Mouse (Mus musculus) liver, postnatal 0 days (tissue): ENCODE measurements around the gene Smg6. TPM values are rescaled to one million over a fixed set of nuclear protein-coding genes. Genes with fewer than 3 reads are reported as not detected.

Source experiments
- ATAC-seq: fragments of 200-750 bp; cut with Nextera tagmentation; 2 replicates; pipeline ENCODE4 v1.8.0; 2017; ENCODE audit warnings: mild to moderate bottlenecking, moderate library complexity
- DNase-seq: peaks from one replicate; pipeline ENCODE4 v3.0.0-alpha.2; 2016
- H3K27ac ChIP-seq: fragments of 300-500 bp; sonication (generic); 2 replicates; pipeline ENCODE4 v1.5.1; 2014; ENCODE audit warnings: antibody characterized with exemption, moderate library complexity, mild to moderate bottlenecking, low read depth
- H3K27me3 ChIP-seq: fragments of 300-500 bp; sonication (generic); 2 replicates; pipeline ENCODE4 v1.6.1; 2014; ENCODE audit warnings: low read length, control low read depth, mixed read lengths; ENCODE audit not compliant: insufficient read depth
- H3K36me3 ChIP-seq: fragments of 300-500 bp; sonication (generic); replicated peaks from 2 replicates; pipeline ENCODE4 v1.6.1; 2014; ENCODE audit warnings: mild to moderate bottlenecking, control low read depth, low read length, moderate library complexity, mixed read lengths; ENCODE audit not compliant: insufficient read depth
- H3K4me1 ChIP-seq: fragments of 300-500 bp; sonication (generic); 2 replicates; pipeline ENCODE4 v1.6.1; 2014; ENCODE audit warnings: antibody characterized with exemption, mild to moderate bottlenecking, control low read depth; ENCODE audit not compliant: insufficient read depth
- H3K4me2 ChIP-seq: fragments of 300-500 bp; sonication (generic); 2 replicates; pipeline ENCODE4 v1.6.1; 2014; ENCODE audit warnings: low read depth, mild to moderate bottlenecking, low read length, moderate library complexity, mixed read lengths
- H3K4me3 ChIP-seq: fragments of 300-500 bp; sonication (generic); 2 replicates; pipeline ENCODE4 v1.5.1; 2014; ENCODE audit warnings: low read depth, low read length
- H3K9ac ChIP-seq: fragments of 300-500 bp; sonication (generic); replicated peaks from 2 replicates; pipeline ENCODE4 v1.6.1; 2014; ENCODE audit warnings: mild to moderate bottlenecking, moderate library complexity
- H3K9me3 ChIP-seq: fragments of 300-500 bp; sonication (generic); 2 replicates; pipeline ENCODE4 v1.6.1; 2016; ENCODE audit warnings: mild to moderate bottlenecking, control low read depth, low read length, mixed read lengths
- CTCF ChIP-seq: sonication (generic); IDR thresholded peaks from 2 replicates; pipeline ENCODE4 v1.5.1; 2016; ENCODE audit warnings: antibody characterized with exemption, low read depth
- EP300 ChIP-seq: IDR thresholded peaks from 2 replicates; pipeline ENCODE4 v1.6.1; 2016; ENCODE audit warnings: antibody characterized with exemption, low read depth, mild to moderate bottlenecking
- WGBS: fragments of 180-500 bp; shearing (Covaris S2); extraction: QIAGEN DNeasy Blood & Tissue Kit; methylation state at CpG from one replicate; pipeline ENCODE4 v1.1.7; 2014; ENCODE audit not compliant: insufficient replicate concordance; 5-methylcytosine and 5-hydroxymethylcytosine counted together
- polyA plus RNA-seq: library from polyadenylated mRNA; unstranded; fragments of >200 nt; fragmentation: Nextera tagmentation; extraction: Ambion mirVana; gene quantifications from 2 replicates; pipeline ENCODE4 v1.2.1, GENCODE M21; 2015

Smg6 gene
- polyA plus RNA-seq, 1 experiment from 2014 or later, result 4.7 TPM

DNA sequence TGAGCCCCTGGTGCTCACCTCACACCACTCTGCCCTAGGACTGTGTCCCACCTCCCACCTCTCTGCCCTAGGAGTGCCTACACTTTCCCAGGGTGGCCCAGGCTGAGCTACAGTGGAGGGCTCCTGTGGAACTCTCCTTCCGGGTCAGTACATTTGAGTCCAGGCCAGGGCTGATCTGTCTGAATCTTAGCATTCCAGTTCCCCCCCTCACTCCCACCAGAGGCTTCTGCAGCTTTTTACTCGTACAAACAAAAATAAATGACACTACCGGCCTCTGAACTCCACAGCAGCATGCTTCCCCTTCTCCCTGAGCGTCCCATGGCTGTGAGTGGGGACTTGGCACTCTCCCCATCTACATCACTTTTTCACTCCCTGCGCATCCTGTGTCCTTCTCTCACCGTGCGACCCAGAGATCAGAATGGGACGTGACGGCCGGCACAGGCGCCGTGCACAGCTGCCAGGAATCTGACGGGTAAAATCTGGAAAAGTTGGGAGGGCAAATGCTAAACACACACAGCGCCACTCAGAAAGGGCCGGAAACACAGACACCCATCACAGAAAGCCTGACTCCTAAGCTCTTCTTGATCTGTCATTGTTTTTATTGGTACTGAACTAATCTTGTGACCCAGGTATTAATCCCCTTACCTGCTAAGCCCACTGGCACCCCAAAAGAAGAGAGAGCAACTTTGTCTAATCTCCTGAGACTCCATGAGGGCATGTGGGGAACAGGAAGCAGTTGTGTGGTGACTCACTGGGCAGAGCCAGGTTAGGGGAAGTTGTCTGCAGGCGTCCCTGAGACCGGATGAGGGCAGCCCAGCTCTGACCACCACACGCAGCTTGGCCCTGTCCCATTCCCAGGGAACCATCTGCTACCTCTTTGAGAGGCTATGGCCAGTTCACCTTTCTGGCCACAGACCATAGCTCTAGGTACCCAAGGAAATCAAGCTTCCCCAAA is 227.3 kb downstream of the Smg6 start:
- Histone ChIP-seq H3K27ac (peak overlapping the region; percentile 67), H3K36me3 (peaks cover 11% of the 10 kb centered on the region; the same call in 1 of the 2 replicates), H3K9ac (no peak overlapping the region), H3K4me2 (no peak overlapping the region), H3K27me3 (no peaks in the 10 kb centered on the region), H3K4me3 (no peak overlapping the region), H3K9me3 (no peaks in the 10 kb centered on the region), H3K4me1 (peaks cover 13% of the 10 kb centered on the region)
- WGBS, result 54% methylated on average over 18 of the region's 18 CpGs
- peak; percentile 61; the same call in 1 of the 2 replicates for ATAC-seq
- peak; percentile 46 for DNase-seq
- TF ChIP-seq EP300 (no peak), CTCF (peak; percentile 12; the same call in 1 of the 2 replicates)

DNA sequence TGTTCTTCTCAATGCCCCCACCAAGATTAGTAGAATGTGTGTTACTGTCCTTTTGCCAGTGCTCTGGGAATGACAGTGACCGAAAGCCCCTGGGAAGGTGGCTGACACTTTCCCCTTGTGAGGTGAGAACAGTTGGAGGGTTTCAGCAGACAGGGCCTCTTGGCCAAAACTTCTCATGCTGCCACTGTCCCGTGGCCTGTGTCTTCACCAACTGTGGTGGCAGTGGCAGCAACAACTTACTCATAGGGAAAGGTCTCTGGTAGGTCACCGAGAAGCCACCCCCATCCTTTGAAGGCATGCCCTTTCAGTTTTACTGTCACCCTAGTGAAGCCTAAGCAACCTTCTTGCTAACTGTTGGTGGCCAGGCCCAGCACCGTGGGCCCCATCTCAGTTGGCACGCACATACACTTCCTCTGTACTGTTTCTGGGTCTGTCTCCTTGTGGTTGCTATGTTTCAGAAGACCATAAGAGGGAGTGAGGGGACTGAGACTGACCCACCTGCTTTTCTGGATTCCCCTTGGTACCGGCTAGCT is 228.5 kb downstream of the Smg6 start:
- Histone ChIP-seq H3K9ac (no peak overlapping the region), H3K9me3 (no peaks in the 10 kb centered on the region), H3K27ac (peak overlapping the region; percentile 67), H3K4me1 (peaks cover 15% of the 10 kb centered on the region), H3K36me3 (peaks cover 9% of the 10 kb centered on the region; the same call in 1 of the 2 replicates), H3K4me2 (no peak overlapping the region), H3K27me3 (no peaks in the 10 kb centered on the region), H3K4me3 (no peak overlapping the region)
- no peak for ATAC-seq
- TF ChIP-seq EP300 (no peak), CTCF (peak; percentile 41)
- DNase-seq, result no peak
- WGBS, result 46% methylated on average over 6 of the region's 6 CpGs

DNA sequence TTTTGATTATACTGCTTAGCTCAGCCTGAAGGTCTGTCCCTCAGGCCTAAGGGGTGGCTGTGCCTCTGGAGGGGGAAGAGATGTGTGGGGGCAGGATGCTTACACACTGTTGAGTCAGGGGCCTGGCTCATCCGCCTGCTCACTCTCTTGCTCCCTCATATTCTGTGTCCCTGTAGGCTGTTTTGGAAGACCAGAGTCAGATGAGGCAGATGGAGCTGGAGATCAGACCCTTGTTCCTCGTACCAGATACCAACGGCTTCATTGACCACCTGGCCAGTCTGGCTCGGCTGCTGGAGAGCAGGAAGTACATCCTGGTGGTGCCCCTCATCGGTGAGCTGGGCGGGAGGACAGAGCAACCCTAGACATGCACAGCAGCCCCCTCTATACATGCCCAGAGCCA is 230.4 kb downstream of the Smg6 start:
- no peaks in the 10 kb centered on the region for H3K9me3 ChIP-seq
- WGBS, result 70% methylated on average over 6 of the region's 6 CpGs
- TF ChIP-seq EP300, result no peak
- no peak for TF ChIP-seq CTCF
- peaks cover 15% of the 10 kb centered on the region for H3K4me1 ChIP-seq
- H3K27me3 ChIP-seq, result no peaks in the 10 kb centered on the region
- H3K4me2 ChIP-seq, result no peak overlapping the region
- no peak overlapping the region for H3K27ac ChIP-seq
- H3K9ac ChIP-seq, result no peak overlapping the region
- DNase-seq, result no peak
- no peak for ATAC-seq
- H3K4me3 ChIP-seq, result no peak overlapping the region
- peaks cover 10% of the 10 kb centered on the region; the same call in 1 of the 2 replicates for H3K36me3 ChIP-seq

DNA sequence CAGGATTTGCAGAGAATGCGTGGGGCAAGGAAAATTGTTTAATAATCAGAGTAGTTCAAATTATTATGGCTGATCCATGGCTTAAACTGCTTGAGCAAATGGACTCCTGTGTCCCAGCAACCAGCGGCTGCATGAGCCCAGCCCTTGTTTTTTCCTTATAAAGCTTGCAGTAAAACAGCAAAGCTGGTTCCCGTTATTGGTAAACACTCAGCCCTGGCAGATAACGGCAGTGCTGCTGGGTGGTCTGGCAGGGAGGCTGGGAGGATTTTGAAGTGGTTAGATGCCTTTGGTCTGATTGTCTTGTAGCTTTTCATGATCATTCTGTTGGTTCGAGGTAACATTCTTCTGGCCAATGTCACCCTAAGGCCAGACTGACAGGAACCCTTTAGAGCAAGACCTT is 230.8 kb downstream of the Smg6 start:
- 64% methylated on average over 5 of the region's 5 CpGs for WGBS
- DNase-seq (no peak), ATAC-seq (no peak)
- no peaks in the 10 kb centered on the region for H3K9me3 ChIP-seq
- H3K27me3 ChIP-seq, result no peaks in the 10 kb centered on the region
- H3K9ac ChIP-seq, result no peak overlapping the region
- no peak for TF ChIP-seq CTCF
- TF ChIP-seq EP300, result no peak
- H3K27ac ChIP-seq, result no peak overlapping the region
- H3K4me3 ChIP-seq, result no peak overlapping the region
- peaks cover 15% of the 10 kb centered on the region for H3K4me1 ChIP-seq
- no peak overlapping the region for H3K4me2 ChIP-seq
- peaks cover 12% of the 10 kb centered on the region; the same call in 1 of the 2 replicates for H3K36me3 ChIP-seq

DNA sequence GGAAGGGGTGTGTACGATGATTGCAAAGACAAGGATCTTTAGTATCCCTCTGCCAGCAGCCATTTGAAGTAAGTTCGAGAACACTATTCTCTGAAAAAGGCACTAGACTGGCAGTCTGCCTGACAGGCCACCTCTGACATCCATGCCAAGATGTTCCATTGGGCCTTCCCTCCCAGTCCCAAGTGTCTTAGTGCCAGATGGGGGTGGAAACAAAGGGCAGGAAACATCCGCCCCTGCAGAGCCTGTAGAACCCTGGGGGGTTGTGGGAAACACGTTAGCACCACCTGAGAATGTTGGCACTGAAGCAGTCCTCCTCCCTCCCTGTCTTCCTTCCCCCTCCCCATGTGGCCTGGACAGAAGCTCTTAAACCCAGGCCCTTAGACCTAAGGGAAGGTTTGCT is 231.4 kb downstream of the Smg6 start:
- H3K4me1 ChIP-seq, result peaks cover 15% of the 10 kb centered on the region
- TF ChIP-seq CTCF (no peak), EP300 (no peak)
- no peak for DNase-seq
- 67% methylated on average over 4 of the region's 4 CpGs for WGBS
- H3K9me3 ChIP-seq, result no peaks in the 10 kb centered on the region
- no peak overlapping the region for H3K9ac ChIP-seq
- H3K27ac ChIP-seq, result no peak overlapping the region
- H3K4me3 ChIP-seq, result no peak overlapping the region
- H3K36me3 ChIP-seq, result peaks cover 16% of the 10 kb centered on the region; the same call in 1 of the 2 replicates
- H3K27me3 ChIP-seq, result no peaks in the 10 kb centered on the region
- ATAC-seq, result no peak
- no peak overlapping the region for H3K4me2 ChIP-seq

DNA sequence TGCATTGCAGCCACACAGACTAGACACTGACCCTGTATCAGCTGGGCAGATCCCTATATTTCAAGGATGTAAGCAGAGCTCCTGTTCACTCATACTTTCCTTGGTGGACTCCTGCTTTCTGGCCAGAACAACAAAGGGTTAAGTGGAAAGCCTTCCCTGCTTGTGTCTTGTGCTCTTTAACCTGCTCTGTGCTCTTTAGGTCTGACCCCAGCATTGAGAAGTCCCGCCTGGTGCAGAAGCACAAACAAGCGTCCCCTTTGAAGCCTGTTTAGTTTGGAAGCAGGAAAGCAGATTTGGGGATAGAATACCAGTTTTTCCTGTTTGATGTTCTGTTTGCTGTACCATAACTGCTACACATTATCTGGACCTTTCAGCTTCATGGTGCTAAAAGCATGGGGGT is 232.3 kb downstream of the Smg6 start:
- DNase-seq, result no peak
- H3K9me3 ChIP-seq, result no peaks in the 10 kb centered on the region
- no peak overlapping the region for H3K4me2 ChIP-seq
- no peak overlapping the region for H3K27ac ChIP-seq
- TF ChIP-seq CTCF, result no peak
- H3K4me1 ChIP-seq, result peaks cover 15% of the 10 kb centered on the region
- no peak overlapping the region for H3K4me3 ChIP-seq
- H3K9ac ChIP-seq, result no peak overlapping the region
- peaks cover 15% of the 10 kb centered on the region; the same call in 1 of the 2 replicates for H3K36me3 ChIP-seq
- H3K27me3 ChIP-seq, result no peaks in the 10 kb centered on the region
- 56% methylated on average over 2 of the region's 2 CpGs for WGBS
- ATAC-seq, result no peak
